18 mouse cellular contexts compared by ENCODE assay signal in the genomic region with DNA sequence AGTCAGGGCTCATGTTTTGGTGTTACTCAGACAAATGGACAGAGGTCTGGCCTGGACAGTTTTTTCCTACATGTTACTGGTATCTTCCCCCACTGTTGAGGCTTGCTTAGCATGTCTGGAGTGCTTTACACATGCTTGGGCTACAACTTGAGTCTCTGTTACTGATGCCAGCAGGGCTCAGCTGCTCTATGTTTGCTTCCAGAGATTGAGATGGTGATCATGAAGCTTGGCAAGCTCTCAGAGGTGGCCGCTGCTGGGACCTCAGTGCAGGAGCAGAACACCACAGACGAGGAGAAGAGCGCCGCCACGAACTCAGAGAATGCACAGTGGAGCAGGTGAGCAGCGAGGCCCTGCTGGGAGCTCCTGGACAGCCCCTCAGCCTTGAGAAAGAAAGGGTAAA.
A peak's percentile ranks its signal among the peaks of the same experiment; 100 is the strongest.
DNase-seq lines count a peak whose midpoint lies in the region; TF ChIP-seq lines count a peak whose summit lies in the region.
"Had no signal": no experiment of that assay in that cellular context is flagged by ENCODE, and none has a peak within 500 bp of the region (broad histone marks: within the 10 kb centered on the region; RNA-seq: fewer than 3 reads in every experiment).

No protein-coding gene starts in this region.

- no peak for TF ChIP-seq CTCF in gastrocnemius, adult 2 months (IDR thresholded peaks at IDR 0.05)

- H3K4me3 ChIP-seq in gastrocnemius, adult 2 months: peak overlapping the region; percentile 63
- H3K4me3 ChIP-seq: embryonic facial prominence, embryonic 13.5 days; embryonic facial prominence, embryonic 15.5 days; erythroblast, embryonic 14.5 days; forebrain, embryonic 10.5 days; forebrain, embryonic 12.5 days had no signal

- intact Hi-C loops in gastrocnemius, adult 2 months (cut with DNase I): no loop called here

- peak overlapping the region; percentile 95 for H3K27ac ChIP-seq in gastrocnemius, adult 2 months
- H3K27ac ChIP-seq: embryonic facial prominence, embryonic 13.5 days; embryonic facial prominence, embryonic 15.5 days; forebrain, embryonic 10.5 days; forebrain, embryonic 12.5 days had no signal

- peak; percentile 13 to 17 for DNase-seq in cerebellum, postnatal 14 days
- DNase-seq in cerebellum, adult 11-12 months: no peak
- peak; percentile 74 for DNase-seq in gastrocnemius, adult 2 months
- no peak for DNase-seq in gastrocnemius, postnatal 10 days
- DNase-seq in gastrocnemius, postnatal 25 days: peak; percentile 35
- DNase-seq in urinary bladder, adult 2 months (ENCODE audit: low spot score): no peak
- DNase-seq: adrenal gland, postnatal 10 days; adrenal gland, postnatal 25 days; cerebellum, adult 11 months; cerebellum, adult 2 months; cerebellum, adult 9-11 months; cerebellum, postnatal 36 days; embryo, embryonic 11 days had no signal

Comparison
In these comparisons a context has a peak if more than half of its experiments do, and no peak if none do; other contexts are left out.
1. DNase-seq: peak in cerebellum, postnatal 14 days (2 of 2), gastrocnemius, adult 2 months (single experiment) and gastrocnemius, postnatal 25 days (single experiment); none in cerebellum, adult 11-12 months (single experiment), gastrocnemius, postnatal 10 days (single experiment) and urinary bladder, adult 2 months (single experiment).